Mouse (Mus musculus): ENCODE data around the gene Fbh1.
A peak's percentile ranks its signal among the peaks of the same experiment; 100 is the strongest.

Gene Fbh1

GRCm38 (mm10) chr2:11777091-11778068 lies at the start of gene Fbh1, which contains the start of gene Ankrd16:
Gene Fbh1, minus strand, starts transcription at chr2:11777582.
Gene Ankrd16, plus strand, starts transcription at chr2:11777876.
- Histone ChIP-seq H3K27me3 (ENCODE audit: control insufficient read depth, insufficient read depth, low read length, poor library complexity, severe bottlenecking) (no peaks in the 10 kb centered on the region), H3K36me3 (ENCODE audit: control insufficient read depth, insufficient read depth, low read length, poor library complexity, severe bottlenecking) (peaks cover 8% of the 10 kb centered on the region)
- DNase-seq (ENCODE audit: low read depth, low spot score), result peak; percentile 100

- H3K27me3 ChIP-seq (ENCODE audit: control insufficient read depth, insufficient read depth, low read length, poor library complexity, severe bottlenecking), result no peaks in the 10 kb centered on the region
- no peaks in the 10 kb centered on the region for H3K36me3 ChIP-seq (ENCODE audit: control insufficient read depth, insufficient read depth, low read length, poor library complexity, severe bottlenecking)
- peak; percentile 11 for DNase-seq (ENCODE audit: low read depth, low spot score)
These were observed 24.0 kb upstream of the Fbh1 start for GRCm38 (mm10) chr2:11801299-11801930.

GRCm38 (mm10) chr2:11797930-11798364 lies 20.6 kb upstream of the Fbh1 start:
- no peaks in the 10 kb centered on the region for H3K27me3 ChIP-seq (ENCODE audit: control insufficient read depth, insufficient read depth, low read length, poor library complexity, severe bottlenecking)

GRCm38 (mm10) chr2:11794668-11795067 lies 17.3 kb upstream of the Fbh1 start:
- H3K27me3 ChIP-seq (ENCODE audit: control insufficient read depth, insufficient read depth, low read length, poor library complexity, severe bottlenecking), result no peaks in the 10 kb centered on the region
- peak; percentile 43 for DNase-seq (ENCODE audit: low read depth, low spot score)
- H3K36me3 ChIP-seq (ENCODE audit: control insufficient read depth, insufficient read depth, low read length, poor library complexity, severe bottlenecking), result peaks cover 6% of the 10 kb centered on the region

More at GRCm38 (mm10) chr2:11797930-11798364, 20.6 kb upstream of the Fbh1 start:
- H3K36me3 ChIP-seq (ENCODE audit: control insufficient read depth, insufficient read depth, low read length, poor library complexity, severe bottlenecking), result no peaks in the 10 kb centered on the region
- no peak for DNase-seq (ENCODE audit: low read depth, low spot score)

- Histone ChIP-seq H3K36me3 (ENCODE audit: control insufficient read depth, insufficient read depth, low read length, poor library complexity, severe bottlenecking) (peaks cover 26% of the 10 kb centered on the region), H3K27me3 (ENCODE audit: control insufficient read depth, insufficient read depth, low read length, poor library complexity, severe bottlenecking) (no peaks in the 10 kb centered on the region)
- no peak for DNase-seq (ENCODE audit: low read depth, low spot score)
These were observed 6.8 kb upstream of the Fbh1 start for GRCm38 (mm10) chr2:11784159-11784558.

- H3K36me3 ChIP-seq (ENCODE audit: control insufficient read depth, insufficient read depth, low read length, poor library complexity, severe bottlenecking), result peaks cover 11% of the 10 kb centered on the region
These were observed 873 bp upstream of the Fbh1 start for GRCm38 (mm10) chr2:11778087-11778823.

GRCm38 (mm10) chr2:11776415-11776814 lies 967 bp downstream of the Fbh1 start:
- peaks cover 4% of the 10 kb centered on the region for H3K36me3 ChIP-seq (ENCODE audit: control insufficient read depth, insufficient read depth, low read length, poor library complexity, severe bottlenecking)
- DNase-seq (ENCODE audit: low read depth, low spot score), result peak; percentile 6
- H3K27me3 ChIP-seq (ENCODE audit: control insufficient read depth, insufficient read depth, low read length, poor library complexity, severe bottlenecking), result no peaks in the 10 kb centered on the region

More at GRCm38 (mm10) chr2:11778087-11778823, 873 bp upstream of the Fbh1 start:
- DNase-seq (ENCODE audit: low read depth, low spot score), result peak; percentile 93
- H3K27me3 ChIP-seq (ENCODE audit: control insufficient read depth, insufficient read depth, low read length, poor library complexity, severe bottlenecking), result no peaks in the 10 kb centered on the region

- Histone ChIP-seq H3K36me3 (ENCODE audit: control insufficient read depth, insufficient read depth, low read length, poor library complexity, severe bottlenecking) (no peaks in the 10 kb centered on the region; the same call in 1 of the 2 replicates), H3K27me3 (ENCODE audit: control insufficient read depth, insufficient read depth, low read length, poor library complexity, severe bottlenecking) (no peaks in the 10 kb centered on the region)
- no peak for DNase-seq (ENCODE audit: low read depth, low spot score)
These were observed 2.3 kb downstream of the Fbh1 start for GRCm38 (mm10) chr2:11775121-11775520.

- DNase-seq (ENCODE audit: low read depth, low spot score), result no peak
- Histone ChIP-seq H3K27me3 (ENCODE audit: control insufficient read depth, insufficient read depth, low read length, poor library complexity, severe bottlenecking) (no peaks in the 10 kb centered on the region), H3K36me3 (ENCODE audit: control insufficient read depth, insufficient read depth, low read length, poor library complexity, severe bottlenecking) (no peaks in the 10 kb centered on the region; the same call in 1 of the 2 replicates)
These were observed 3.0 kb downstream of the Fbh1 start for GRCm38 (mm10) chr2:11774426-11774825.

GRCm38 (mm10) chr2:11772401-11772800 lies 5.0 kb downstream of the Fbh1 start:
- H3K27me3 ChIP-seq (ENCODE audit: control insufficient read depth, insufficient read depth, low read length, poor library complexity, severe bottlenecking), result no peaks in the 10 kb centered on the region
- DNase-seq (ENCODE audit: low read depth, low spot score), result no peak
- no peaks in the 10 kb centered on the region for H3K36me3 ChIP-seq (ENCODE audit: control insufficient read depth, insufficient read depth, low read length, poor library complexity, severe bottlenecking)

- DNase-seq (ENCODE audit: low read depth, low spot score), result no peak
- no peaks in the 10 kb centered on the region for H3K27me3 ChIP-seq (ENCODE audit: control insufficient read depth, insufficient read depth, low read length, poor library complexity, severe bottlenecking)
- no peaks in the 10 kb centered on the region for H3K36me3 ChIP-seq (ENCODE audit: control insufficient read depth, insufficient read depth, low read length, poor library complexity, severe bottlenecking)
These were observed 5.7 kb downstream of the Fbh1 start for GRCm38 (mm10) chr2:11771701-11772100.

- Histone ChIP-seq H3K27me3 (ENCODE audit: control insufficient read depth, insufficient read depth, low read length, poor library complexity, severe bottlenecking) (no peaks in the 10 kb centered on the region), H3K36me3 (ENCODE audit: control insufficient read depth, insufficient read depth, low read length, poor library complexity, severe bottlenecking) (peaks cover 3% of the 10 kb centered on the region; the same call in 1 of the 2 replicates)
- no peak for DNase-seq (ENCODE audit: low read depth, low spot score)
These were observed 10.2 kb downstream of the Fbh1 start for GRCm38 (mm10) chr2:11767161-11767545.

GRCm38 (mm10) chr2:11766485-11767160 lies 10.8 kb downstream of the Fbh1 start:
- no peaks in the 10 kb centered on the region for H3K27me3 ChIP-seq (ENCODE audit: control insufficient read depth, insufficient read depth, low read length, poor library complexity, severe bottlenecking)
- DNase-seq (ENCODE audit: low read depth, low spot score), result peak; percentile 45
- H3K36me3 ChIP-seq (ENCODE audit: control insufficient read depth, insufficient read depth, low read length, poor library complexity, severe bottlenecking), result peaks cover 3% of the 10 kb centered on the region; the same call in 1 of the 2 replicates

GRCm38 (mm10) chr2:11765694-11766093 lies 11.7 kb downstream of the Fbh1 start:
- H3K36me3 ChIP-seq (ENCODE audit: control insufficient read depth, insufficient read depth, low read length, poor library complexity, severe bottlenecking), result peaks cover 3% of the 10 kb centered on the region; the same call in 1 of the 2 replicates
- no peak for DNase-seq (ENCODE audit: low read depth, low spot score)
- H3K27me3 ChIP-seq (ENCODE audit: control insufficient read depth, insufficient read depth, low read length, poor library complexity, severe bottlenecking), result no peaks in the 10 kb centered on the region

All from splenic B cell, adult 2 months (primary cell).